Mouse (Mus musculus): ENCODE measurements around the gene Mrpl53. TPM values are rescaled to one million over a fixed set of nuclear protein-coding genes. Genes with fewer than 3 reads are reported as not detected.

Mrpl53 gene
- polyA plus RNA-seq (2012; rRNA removed), result 114 and 124 TPM in 2 replicates

DNA sequence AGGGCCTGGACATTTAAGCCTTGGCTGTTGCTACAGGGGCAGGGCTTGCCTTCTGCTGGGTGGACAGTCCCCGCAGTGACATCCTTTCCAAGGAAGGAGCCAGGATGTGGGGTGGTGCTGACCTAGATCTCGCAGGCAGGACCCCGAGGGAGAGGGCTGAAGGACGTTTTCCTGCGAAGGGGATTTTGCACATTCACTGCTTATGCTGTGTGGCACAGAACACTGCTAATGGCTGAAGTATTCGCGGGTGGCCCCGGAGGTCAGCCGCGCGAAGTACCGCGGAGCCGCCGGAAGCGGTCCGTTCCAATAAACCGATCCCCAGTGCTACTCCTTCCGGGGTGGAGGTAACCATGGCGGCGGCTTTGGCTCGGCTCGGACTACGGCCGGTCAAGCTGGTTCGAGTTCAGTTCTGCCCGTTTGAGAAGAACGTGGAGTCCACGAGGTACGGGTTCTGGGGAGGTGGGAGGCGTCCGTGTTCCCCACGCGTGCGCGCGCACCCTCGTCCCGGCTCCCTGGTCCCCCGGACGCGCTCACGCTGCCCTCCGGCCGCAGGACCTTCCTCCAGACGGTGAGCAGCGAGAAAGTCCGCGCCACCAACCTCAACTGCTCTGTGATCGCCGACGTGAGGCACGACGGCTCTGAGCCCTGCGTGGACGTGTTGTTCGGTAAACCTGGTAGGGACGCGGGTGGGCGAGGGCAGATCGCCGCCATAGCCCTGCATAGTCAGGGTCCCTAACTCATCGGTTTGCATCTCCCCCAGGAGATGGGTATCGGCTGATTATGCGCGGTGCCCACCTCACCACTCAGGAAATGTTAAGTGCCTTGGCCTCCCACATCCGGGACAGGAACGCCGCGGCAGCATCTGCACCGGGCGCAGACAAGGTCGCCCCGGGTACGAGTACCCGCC is at the start of gene Mrpl53:
Mrpl53 (plus strand) TSS at position 279 of the 907 bp plus-strand sequence.

DNA sequence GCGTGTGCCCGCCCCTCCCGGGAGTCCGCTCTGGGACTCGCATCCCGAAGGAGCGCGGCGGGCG is 38.8 kb upstream of the Mrpl53 start, which contains the start of gene Tlx2:
Tlx2 (minus strand) TSS at position 47 of the 64 bp plus-strand sequence.

DNA sequence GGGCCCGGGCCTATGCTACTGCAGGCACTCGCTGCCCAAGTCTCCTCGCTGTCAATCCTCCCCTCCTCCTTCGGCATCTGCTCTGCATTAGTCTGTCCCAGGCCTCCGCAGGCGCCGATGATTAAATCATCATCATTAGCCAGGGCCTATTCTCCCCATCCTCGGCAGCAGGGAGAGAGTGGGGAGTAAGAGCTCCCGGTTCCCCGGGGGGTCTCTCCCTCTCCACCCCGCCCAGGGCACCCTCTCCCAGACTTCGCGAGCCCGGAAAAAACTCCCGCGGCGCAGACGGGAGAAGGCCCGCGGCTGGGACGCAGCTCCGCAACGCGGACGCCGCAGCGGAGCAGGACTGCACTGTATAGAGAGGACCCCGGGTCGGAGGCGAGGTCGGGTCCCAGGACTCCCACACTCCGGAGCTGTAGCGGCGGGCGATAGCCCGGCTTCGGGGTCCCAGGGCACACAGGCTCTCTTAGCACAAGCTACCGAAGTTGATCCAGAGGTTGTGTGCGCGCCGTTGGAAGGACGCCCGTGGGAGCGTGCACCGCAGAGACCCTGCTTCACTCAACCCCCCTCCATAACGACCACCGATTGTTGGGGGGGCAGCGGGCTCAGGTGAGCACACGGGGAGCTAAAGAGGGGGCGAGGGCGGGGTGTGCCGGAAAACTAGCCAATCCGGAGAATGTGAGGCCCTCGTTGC is 31.1 kb upstream of the Mrpl53 start, which contains the start of gene Pcgf1:
Pcgf1 (plus strand) TSS at position 240 of the 694 bp plus-strand sequence.

DNA sequence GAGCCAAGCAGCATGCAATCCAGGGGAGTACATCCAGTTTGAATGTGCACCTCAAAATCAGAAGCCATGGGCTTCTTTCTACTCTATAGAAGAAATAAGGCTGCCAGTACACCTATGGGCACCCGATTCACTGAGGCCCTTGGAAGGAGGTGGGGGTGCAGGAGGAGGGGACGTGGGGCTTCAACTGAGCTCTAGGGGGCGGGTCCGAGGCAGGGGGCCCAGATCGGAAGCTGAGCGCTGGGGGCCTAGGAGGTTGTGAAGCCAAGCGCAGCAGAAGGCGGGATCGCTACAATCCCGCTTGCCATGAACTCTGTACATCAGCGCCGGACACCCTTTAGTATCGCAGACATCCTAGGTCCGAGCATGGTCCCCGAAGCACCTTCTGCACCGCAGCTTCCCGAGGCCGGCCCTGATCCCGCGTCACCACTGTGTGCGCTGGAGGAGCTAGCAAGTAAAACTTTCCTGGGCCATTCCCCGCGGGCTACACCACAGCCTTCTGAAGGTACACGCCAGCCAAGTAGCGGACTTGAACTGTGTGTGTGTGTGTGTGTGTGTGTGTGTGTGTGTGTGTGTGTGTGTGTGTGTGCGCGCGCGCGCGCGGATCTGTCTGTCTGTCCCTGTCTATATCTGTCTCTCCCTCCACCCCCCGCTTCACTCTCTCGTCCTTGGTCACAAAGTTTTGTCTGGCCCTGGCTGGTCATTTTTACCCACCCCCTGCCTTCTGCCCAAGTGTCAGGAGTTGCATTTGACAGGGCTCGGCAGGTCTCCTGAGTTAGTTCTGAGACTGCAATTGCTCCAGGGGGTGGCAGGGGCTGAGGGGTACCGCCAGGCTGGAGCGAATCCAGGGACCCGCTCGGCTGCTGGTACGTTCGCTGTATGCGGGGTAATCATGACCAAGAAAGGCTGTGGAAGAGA is 22.5 kb upstream of the Mrpl53 start, which contains the start of gene Lbx2:
Lbx2 (plus strand) TSS at position 247 of the 915 bp plus-strand sequence.

DNA sequence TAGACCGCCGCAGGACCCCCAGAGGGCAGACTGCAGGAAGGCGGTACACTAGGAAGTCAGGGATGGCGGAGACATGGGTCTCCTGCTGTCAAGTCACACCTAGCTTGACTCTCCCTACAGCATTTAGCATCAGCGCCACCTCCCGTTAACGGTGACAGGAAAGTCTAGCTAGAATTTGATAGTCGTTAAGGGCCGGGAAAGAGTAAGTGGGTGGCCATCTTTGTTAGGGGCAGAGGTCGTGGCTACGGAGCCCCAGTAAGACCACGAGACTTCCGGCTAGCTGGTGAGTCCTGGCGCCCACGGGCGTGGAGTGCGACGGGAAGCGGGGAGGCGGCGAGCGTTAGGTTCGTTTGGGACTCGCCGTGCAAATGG is 7.5 kb upstream of the Mrpl53 start, which contains the start of the genes Ccdc142 and Gm42688:
Ccdc142 (plus strand) TSS at position 286 of the 372 bp plus-strand sequence.
Gm42688 (plus strand) TSS at position 302 of the 372 bp plus-strand sequence.

DNA sequence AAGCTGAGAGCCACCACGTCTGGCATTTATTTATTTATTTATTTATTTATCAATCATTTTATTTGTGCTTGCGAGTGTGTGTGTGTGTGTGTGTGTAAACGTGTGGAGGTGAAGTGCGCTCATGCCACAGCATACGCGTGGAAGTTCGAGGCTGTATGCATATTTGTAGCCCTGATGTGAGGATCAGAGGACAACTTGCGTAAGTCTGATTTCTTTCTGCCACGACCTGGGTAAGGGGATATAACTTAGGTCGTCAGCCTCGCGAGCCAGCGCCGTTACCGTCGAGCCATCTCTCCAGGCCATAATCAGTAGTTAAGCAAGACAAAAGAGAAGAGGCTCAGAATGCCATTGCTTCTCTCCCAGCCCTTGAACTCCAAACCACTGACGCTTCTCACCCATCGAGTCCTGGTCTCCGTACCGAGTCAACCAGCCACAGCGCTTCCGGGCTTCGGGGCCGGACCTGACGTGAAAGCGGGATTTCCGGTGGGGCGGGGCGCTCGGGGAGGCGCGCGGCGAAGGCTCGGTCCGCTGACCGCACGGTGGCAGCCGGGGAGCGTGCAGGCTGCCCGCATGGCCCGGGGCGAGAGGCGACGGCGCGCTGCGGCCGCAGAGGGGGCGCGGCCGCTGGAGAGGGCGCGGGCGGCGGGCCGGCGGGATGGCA is 6.3 kb downstream of the Mrpl53 start, which contains the start of gene Mogs:
Mogs (plus strand) TSS at position 486 of the 661 bp plus-strand sequence.

DNA sequence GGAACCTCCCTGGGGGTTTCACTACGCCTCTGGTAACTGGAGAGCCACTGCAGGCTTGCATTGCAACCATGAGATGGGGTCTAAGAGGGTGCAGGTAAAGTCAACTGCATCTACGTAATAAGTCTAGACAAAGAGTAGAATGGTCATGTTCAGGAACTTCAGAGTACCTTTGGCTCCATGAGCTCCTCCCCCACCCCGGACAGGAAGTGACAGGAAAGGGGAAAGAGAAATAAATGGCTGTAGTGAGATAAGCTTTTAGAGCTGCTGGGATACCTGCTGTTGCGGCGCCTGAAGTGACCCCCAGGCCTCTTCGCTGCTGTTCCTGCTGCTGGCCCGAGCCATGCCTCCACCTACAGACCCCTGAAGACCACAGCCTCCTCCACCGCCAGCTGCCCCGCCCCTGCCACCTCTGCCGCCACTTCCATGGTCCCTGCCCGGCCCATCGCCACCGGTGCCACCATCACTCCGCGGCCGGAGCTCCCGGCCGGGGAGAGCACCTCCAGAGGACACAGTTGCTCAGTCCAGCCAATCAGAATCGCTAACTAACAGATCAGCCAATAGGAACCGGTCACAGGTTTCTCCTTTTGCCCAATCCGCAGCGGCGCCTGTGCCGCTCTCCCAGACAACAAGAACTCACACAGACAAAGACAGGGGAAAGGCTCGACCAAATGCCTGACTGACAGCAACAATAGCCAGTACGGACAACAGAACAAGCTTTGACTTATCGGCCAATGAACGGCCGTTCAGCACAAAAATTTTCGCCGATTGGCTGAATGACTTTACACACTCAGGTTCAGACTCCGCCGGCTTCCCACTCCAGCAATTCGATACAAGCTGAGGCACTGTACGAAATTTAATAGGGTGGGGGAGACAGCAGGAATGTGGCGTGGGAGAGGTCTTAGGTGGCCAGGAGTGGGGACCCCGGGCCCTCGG is 12.4 kb downstream of the Mrpl53 start, which contains the start of gene Wbp1:
Wbp1 (minus strand) TSS at position 630 of the 933 bp plus-strand sequence.

DNA sequence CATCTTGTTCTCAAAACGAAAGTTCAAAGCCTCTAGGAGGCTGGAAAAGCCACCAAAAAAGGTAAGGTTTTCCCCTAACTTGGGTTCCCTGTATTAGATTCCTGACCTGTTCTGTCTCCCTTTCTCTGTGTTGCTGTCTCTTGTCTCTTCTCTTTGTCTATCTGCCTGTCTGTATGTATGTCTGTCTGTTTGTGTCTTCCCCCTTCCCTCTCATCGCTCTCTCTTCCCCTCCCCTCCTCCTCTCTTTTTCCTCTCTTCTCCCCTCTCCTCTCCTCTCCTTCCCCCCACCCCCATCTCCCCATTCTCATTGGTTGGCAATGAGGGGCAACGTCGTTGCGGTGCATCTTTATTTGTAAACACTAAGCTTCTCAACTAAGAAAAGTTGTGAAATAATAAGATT is 16.5 kb downstream of the Mrpl53 start, which contains the start of gene Ino80b:
Ino80b (minus strand) TSS at position 101 of the 400 bp plus-strand sequence.

DNA sequence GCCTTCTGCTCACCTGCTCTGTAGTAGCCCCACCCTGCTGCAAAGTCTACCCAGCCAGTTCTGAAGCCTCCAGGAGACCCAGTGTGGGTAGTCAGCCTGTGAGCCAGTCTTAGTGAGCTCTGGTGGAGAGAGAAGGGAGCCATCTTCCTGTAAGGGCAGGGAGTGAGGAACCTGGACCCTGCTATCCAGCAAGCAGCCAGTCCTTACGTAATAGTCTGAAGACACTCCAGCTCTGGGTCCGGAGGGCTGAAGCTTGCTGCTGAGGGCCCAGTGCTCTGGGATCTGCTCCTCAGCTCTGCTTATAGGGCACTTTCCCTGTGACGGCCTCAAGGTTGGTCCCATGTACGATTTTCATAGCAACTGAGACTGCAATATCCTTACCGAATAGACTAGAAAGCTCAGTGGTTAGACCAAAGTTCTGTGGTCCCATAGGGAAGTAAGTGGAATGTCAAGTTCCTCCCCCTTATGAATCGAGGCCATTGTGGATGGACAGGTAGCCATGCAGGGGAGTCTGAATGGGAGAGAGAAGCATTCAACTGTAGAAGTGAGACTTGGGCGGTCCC is 26.2 kb downstream of the Mrpl53 start, which contains the start of gene Rtkn:
Rtkn (plus strand) TSS at position 513 of the 563 bp plus-strand sequence.

DNA sequence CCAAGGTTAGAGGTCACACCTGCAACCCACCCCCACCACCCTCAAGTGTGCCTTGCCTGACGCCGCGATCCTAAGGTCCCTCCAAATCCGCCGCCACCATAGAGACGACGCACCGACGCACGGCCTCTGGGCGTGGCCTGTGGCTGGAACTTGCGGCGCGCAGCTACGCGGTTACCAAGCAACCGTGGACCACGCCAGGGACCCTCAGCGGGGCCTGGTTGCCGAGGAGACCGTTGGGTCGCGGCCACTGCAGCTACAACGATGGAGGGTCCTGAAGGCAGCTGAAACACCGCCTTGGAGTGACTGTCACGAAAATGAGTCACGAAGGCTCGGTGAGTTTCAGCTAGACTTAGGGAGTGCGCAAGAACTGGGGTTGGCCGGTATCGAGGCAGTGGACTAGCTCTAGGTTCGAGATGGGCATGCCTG is 47.4 kb downstream of the Mrpl53 start, which contains the start of the genes Wdr54 and 1700003E16Rik:
Wdr54 (minus strand) TSS at position 139 of the 426 bp plus-strand sequence.
1700003E16Rik (plus strand) TSS at position 146 of the 426 bp plus-strand sequence.

Other genes starting within 250 kb of the Mrpl53 start
- gene Sema4f, start 169.3 kb upstream of the Mrpl53 start, polyA plus RNA-seq (2012; rRNA removed), result 17.5 and 21.0 TPM in 2 replicates
- gene M1ap, start 162.1 kb upstream of the Mrpl53 start, polyA plus RNA-seq (2012; rRNA removed), result 0.12 and 0.28 TPM in 2 replicates
- 3.2 and 7.1 TPM in 2 replicates for gene Dok1, start 75.6 kb upstream of the Mrpl53 start, polyA plus RNA-seq (2012; rRNA removed)
- 8.4 and 18.4 TPM in 2 replicates for gene Loxl3, start 74.9 kb upstream of the Mrpl53 start, polyA plus RNA-seq (2012; rRNA removed)
- gene Aup1, start 54.5 kb upstream of the Mrpl53 start, polyA plus RNA-seq (2012; rRNA removed), result 306 and 308 TPM in 2 replicates
- gene Htra2, start 53.8 kb upstream of the Mrpl53 start, polyA plus RNA-seq (2012; rRNA removed), result 83.5 and 85.6 TPM in 2 replicates
- 1.4 and 1.5 TPM in 2 replicates for gene Dqx1, start 51.2 kb upstream of the Mrpl53 start, polyA plus RNA-seq (2012; rRNA removed)
- 0.28 and 3.1 TPM in 2 replicates for gene Tlx2, start 38.7 kb upstream of the Mrpl53 start, polyA plus RNA-seq (2012; rRNA removed)
- 62.5 and 64.1 TPM in 2 replicates for gene Pcgf1, start 31.2 kb upstream of the Mrpl53 start, polyA plus RNA-seq (2012; rRNA removed)
- gene Lbx2, start 22.7 kb upstream of the Mrpl53 start, polyA plus RNA-seq (2012; rRNA removed), result 0.46 and 0.70 TPM in 2 replicates
- 8.7 and 9.8 TPM in 2 replicates for gene Ccdc142, start 7.4 kb upstream of the Mrpl53 start, polyA plus RNA-seq (2012; rRNA removed)
- 9.4 and 10.1 TPM in 2 replicates for gene Gm42688, start 7.4 kb upstream of the Mrpl53 start, polyA plus RNA-seq (2012; rRNA removed)
- 51.7 and 54.5 TPM in 2 replicates for gene Mogs, start 6.5 kb downstream of the Mrpl53 start, polyA plus RNA-seq (2012; rRNA removed)
- gene Wbp1, start 12.5 kb downstream of the Mrpl53 start, polyA plus RNA-seq (2012; rRNA removed), result 283 and 344 TPM in 2 replicates
- gene Ino80b, start 16.4 kb downstream of the Mrpl53 start, polyA plus RNA-seq (2012; rRNA removed), result 44.4 and 48.3 TPM in 2 replicates
- 31.1 and 51.8 TPM in 2 replicates for gene Rtkn, start 26.4 kb downstream of the Mrpl53 start, polyA plus RNA-seq (2012; rRNA removed)
- 22.1 and 23.0 TPM in 2 replicates for gene Wdr54, start 47.4 kb downstream of the Mrpl53 start, polyA plus RNA-seq (2012; rRNA removed)
- gene 1700003E16Rik, start 47.4 kb downstream of the Mrpl53 start, polyA plus RNA-seq (2012; rRNA removed), result 2.3 and 2.5 TPM in 2 replicates
- gene Dctn1, start 56.9 kb downstream of the Mrpl53 start, polyA plus RNA-seq (2012; rRNA removed), result 202 and 214 TPM in 2 replicates
- 3.4 and 4.1 TPM in 2 replicates for gene Slc4a5, start 110.8 kb downstream of the Mrpl53 start, polyA plus RNA-seq (2012; rRNA removed)
- gene Mthfd2, start 216.9 kb downstream of the Mrpl53 start, polyA plus RNA-seq (2012; rRNA removed), result 18.8 and 20.9 TPM in 2 replicates
- gene Mob1a, start 217.0 kb downstream of the Mrpl53 start, polyA plus RNA-seq (2012; rRNA removed), result 28.4 and 29.6 TPM in 2 replicates
- gene Bola3, start 240.1 kb downstream of the Mrpl53 start, polyA plus RNA-seq (2012; rRNA removed), result 35.8 and 40.1 TPM in 2 replicates

All from central nervous system, embryonic 14 days (tissue).